Mouse (Mus musculus) stomach, embryonic 16.5 days (tissue): ENCODE data around the gene Olfr665. TPM values are rescaled to one million over a fixed set of nuclear protein-coding genes. Genes with fewer than 3 reads are reported as not detected.

ENCODE experiments used
- ATAC-seq: fragments of 200-750 bp; cut with Nextera tagmentation; 2 replicates; pipeline ENCODE4 v1.8.0; 2017; ENCODE audit warnings: moderate number of reproducible peaks, moderate TSS enrichment; ENCODE audit not compliant: insufficient read depth, low FRiP score
- H3K27ac ChIP-seq: fragments of 300-500 bp; sonication (generic); 2 replicates; pipeline ENCODE4 v1.5.1; 2014; ENCODE audit warnings: low read length
- H3K27me3 ChIP-seq: fragments of 300-500 bp; sonication (generic); 2 replicates; pipeline ENCODE4 v1.6.1; 2014; ENCODE audit warnings: low read length, control low read depth, mixed read lengths; ENCODE audit not compliant: control insufficient read depth, insufficient read depth
- H3K36me3 ChIP-seq: fragments of 300-500 bp; sonication (generic); 2 replicates; pipeline ENCODE4 v1.6.1; 2014; ENCODE audit warnings: low read length; ENCODE audit not compliant: control insufficient read depth, insufficient read depth
- H3K4me1 ChIP-seq: fragments of 300-500 bp; sonication (generic); 2 replicates; pipeline ENCODE4 v1.6.1; 2014; ENCODE audit warnings: low read length, control low read depth, mixed read lengths; ENCODE audit not compliant: control insufficient read depth, insufficient read depth
- H3K4me2 ChIP-seq: fragments of 300-500 bp; sonication (generic); 2 replicates; pipeline ENCODE4 v1.6.1; 2014; ENCODE audit warnings: low read depth, low read length, mixed read lengths
- H3K4me3 ChIP-seq: fragments of 300-500 bp; sonication (generic); replicated peaks from 2 replicates; pipeline ENCODE4 v1.5.1; 2014; ENCODE audit warnings: mild to moderate bottlenecking, low read length
- H3K9ac ChIP-seq: fragments of 300-500 bp; sonication (generic); 2 replicates; pipeline ENCODE4 v1.6.1; 2014; ENCODE audit warnings: low read length
- H3K9me3 ChIP-seq: fragments of 300-500 bp; sonication (generic); replicated peaks from 2 replicates; pipeline ENCODE4 v1.6.1; 2016; ENCODE audit warnings: low read length, control low read depth; ENCODE audit not compliant: control insufficient read depth
- WGBS: fragments of 180-500 bp; shearing (Covaris S2); extraction: QIAGEN DNeasy Blood & Tissue Kit; methylation state at CpG from one replicate; pipeline ENCODE4 v1.1.7; 2014; 5-methylcytosine and 5-hydroxymethylcytosine counted together
- polyA plus RNA-seq: library from polyadenylated mRNA; unstranded; fragments of >200 nt; fragmentation: Nextera tagmentation; extraction: Ambion mirVana; gene quantifications from 2 replicates; pipeline ENCODE4 v1.2.1, GENCODE M21; 2015

Olfr665 gene
- polyA plus RNA-seq, 1 experiment from 2014 or later: not detected

DNA sequence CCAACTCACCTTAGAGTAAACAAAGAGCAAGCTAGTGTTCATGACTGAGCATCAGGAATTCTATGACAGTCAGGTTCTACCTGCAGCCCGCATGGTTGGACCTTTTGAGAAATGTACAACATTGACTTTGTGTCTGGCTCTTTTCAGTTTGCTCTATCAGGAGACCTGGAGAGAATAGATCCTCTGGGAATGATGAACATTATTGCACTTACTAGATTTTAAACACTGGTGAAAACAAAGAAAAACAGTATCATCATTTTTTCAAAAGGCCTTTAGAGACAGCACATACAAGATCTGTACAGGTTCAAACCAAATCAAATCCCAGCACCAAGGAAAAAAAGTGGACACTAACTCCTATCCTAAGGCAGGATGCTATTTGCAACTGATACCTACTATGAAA, 43.6 kb downstream of the Olfr665 start, which contains the start of gene Olfr667:
Gene Olfr667, minus strand, starts transcription at position 101 of the 400 bp plus-strand sequence.
- Histone ChIP-seq H3K36me3 (no peaks in the 10 kb centered on the region), H3K27ac (no peak within 1 kb of the TSS), H3K4me1 (no peaks in the 10 kb centered on the region), H3K27me3 (no peaks in the 10 kb centered on the region), H3K9me3 (no peaks in the 10 kb centered on the region), H3K4me2 (no peak within 1 kb of the TSS), H3K9ac (no peak within 1 kb of the TSS), H3K4me3 (no peak within 1 kb of the TSS)
- no peak for ATAC-seq
- WGBS: 65% methylated on average over 1 of the region's 1 CpGs

- Histone ChIP-seq H3K36me3 (no peaks in the 10 kb centered on the region), H3K9me3 (no peaks in the 10 kb centered on the region), H3K4me2 (no peak within 1 kb of the TSS), H3K9ac (no peak within 1 kb of the TSS), H3K4me1 (no peaks in the 10 kb centered on the region), H3K27ac (no peak within 1 kb of the TSS), H3K27me3 (no peaks in the 10 kb centered on the region), H3K4me3 (no peak within 1 kb of the TSS)
- 60% methylated on average over 1 of the region's 1 CpGs for WGBS
- ATAC-seq: no peak
Observed at GRCm38 (mm10) chr7:104927957-104928356, 50.1 kb downstream of the Olfr665 start, which contains the start of gene Olfr668. Gene Olfr668 (minus strand): TSS chr7:104928057.

Other genes starting within 250 kb of the Olfr665 start
- not detected in 2 replicates for gene Olfr658, start 230.7 kb upstream of the Olfr665 start, polyA plus RNA-seq
- not detected in 2 replicates for gene Olfr659, start 211.3 kb upstream of the Olfr665 start, polyA plus RNA-seq
- not detected in 2 replicates for gene Olfr661, start 191.5 kb upstream of the Olfr665 start, polyA plus RNA-seq
- not detected in 2 replicates for gene Usp17le, start 100.6 kb upstream of the Olfr665 start, polyA plus RNA-seq
- gene Usp17lb, start 35.4 kb upstream of the Olfr665 start, polyA plus RNA-seq: not detected in 2 replicates
- not detected in 2 replicates for gene Usp17la, start 21.0 kb upstream of the Olfr665 start, polyA plus RNA-seq
- not detected in 2 replicates for gene Olfr666, start 17.9 kb downstream of the Olfr665 start, polyA plus RNA-seq
- not detected in 2 replicates for gene Olfr667, start 43.5 kb downstream of the Olfr665 start, polyA plus RNA-seq
- not detected in 2 replicates for gene Olfr668, start 50.0 kb downstream of the Olfr665 start, polyA plus RNA-seq
- gene Olfr669, start 56.2 kb downstream of the Olfr665 start, polyA plus RNA-seq: not detected in 2 replicates
- not detected in 2 replicates for gene Olfr670, start 84.6 kb downstream of the Olfr665 start, polyA plus RNA-seq
- gene Olfr671, start 101.1 kb downstream of the Olfr665 start, polyA plus RNA-seq: not detected in 2 replicates
- gene Olfr672, start 124.0 kb downstream of the Olfr665 start, polyA plus RNA-seq: not detected in 2 replicates
- gene Olfr675, start 150.4 kb downstream of the Olfr665 start, polyA plus RNA-seq: not detected in 2 replicates
- not detected in 2 replicates for gene Olfr676, start 154.7 kb downstream of the Olfr665 start, polyA plus RNA-seq
- gene Olfr677, start 173.3 kb downstream of the Olfr665 start, polyA plus RNA-seq: not detected in 2 replicates
- not detected in 2 replicates for gene Olfr678, start 186.4 kb downstream of the Olfr665 start, polyA plus RNA-seq
- gene Olfr679, start 203.2 kb downstream of the Olfr665 start, polyA plus RNA-seq: not detected in 2 replicates
- gene Olfr680-ps1, start 214.8 kb downstream of the Olfr665 start, polyA plus RNA-seq: not detected in 2 replicates
- not detected in 2 replicates for gene Olfr681, start 238.8 kb downstream of the Olfr665 start, polyA plus RNA-seq